Mouse (Mus musculus) lung, postnatal 0 days (tissue): ENCODE data around the gene Atxn7l1. TPM values are rescaled to one million over a fixed set of nuclear protein-coding genes. Genes with fewer than 3 reads are reported as not detected.
"Not testable (repeated sequence)": the region's sequence is repeated elsewhere in the genome, so short reads cannot be mapped to it uniquely, and the experiment has no call there.

Source experiments
- ATAC-seq: fragments of 200-750 bp; cut with Nextera tagmentation; 2 replicates; pipeline ENCODE4 v1.8.0; 2017; ENCODE audit warnings: moderate library complexity
- DNase-seq: peaks from one replicate; pipeline ENCODE4 v3.0.0-alpha.2; 2016; ENCODE audit warnings: low spot score
- H3K27ac ChIP-seq: fragments of 300-500 bp; sonication (generic); 2 replicates; pipeline ENCODE4 v1.5.1; 2014; ENCODE audit warnings: antibody characterized with exemption, mild to moderate bottlenecking, low read length, mixed read lengths
- H3K27me3 ChIP-seq: fragments of 300-500 bp; sonication (generic); replicated peaks from 2 replicates; pipeline ENCODE4 v1.6.1; 2014; ENCODE audit warnings: low read length, mixed read lengths; ENCODE audit not compliant: insufficient read depth
- H3K36me3 ChIP-seq: fragments of 300-500 bp; sonication (generic); 2 replicates; pipeline ENCODE4 v1.6.1; 2014; ENCODE audit warnings: low read length, mixed read lengths; ENCODE audit not compliant: insufficient read depth
- H3K4me1 ChIP-seq: fragments of 300-500 bp; sonication (generic); 2 replicates; pipeline ENCODE4 v1.6.1; 2014; ENCODE audit warnings: antibody characterized with exemption, low read depth, low read length, mixed read lengths; ENCODE audit not compliant: insufficient read depth
- H3K4me2 ChIP-seq: fragments of 300-500 bp; sonication (generic); replicated peaks from 2 replicates; pipeline ENCODE4 v1.6.1; 2014; ENCODE audit warnings: low read depth, mild to moderate bottlenecking, low read length, moderate library complexity, mixed read lengths
- H3K4me3 ChIP-seq: fragments of 300-500 bp; sonication (generic); 2 replicates; pipeline ENCODE4 v1.5.1; 2014; ENCODE audit warnings: low read depth, low read length
- H3K9ac ChIP-seq: fragments of 300-500 bp; sonication (generic); replicated peaks from 2 replicates; pipeline ENCODE4 v1.6.1; 2014; ENCODE audit warnings: low read depth, mild to moderate bottlenecking
- H3K9me3 ChIP-seq: fragments of 300-500 bp; sonication (generic); 2 replicates; pipeline ENCODE4 v1.6.1; 2016; ENCODE audit warnings: low read length, mixed read lengths
- CTCF ChIP-seq: IDR thresholded peaks from 2 replicates; pipeline ENCODE4 v1.5.1; 2016; ENCODE audit warnings: antibody characterized with exemption, mild to moderate bottlenecking
- EP300 ChIP-seq: IDR thresholded peaks from 2 replicates; pipeline ENCODE4 v1.6.1; 2016; ENCODE audit warnings: antibody characterized with exemption, mild to moderate bottlenecking, control low read depth
- WGBS: fragments of 180-500 bp; shearing (Covaris S2); extraction: QIAGEN DNeasy Blood & Tissue Kit; methylation state at CpG from one replicate; pipeline ENCODE4 v1.1.7; 2014; 5-methylcytosine and 5-hydroxymethylcytosine counted together
- polyA plus RNA-seq: library from polyadenylated mRNA; unstranded; fragments of >200 nt; fragmentation: Nextera tagmentation; extraction: Ambion mirVana; gene quantifications from 2 replicates; pipeline ENCODE4 v1.2.1, GENCODE M21; 2015

Gene Atxn7l1
- polyA plus RNA-seq, 1 experiment from 2014 or later: 10.2 TPM

GRCm38 (mm10) chr12:33158256-33158655, 10.8 kb downstream of the Atxn7l1 start:
- DNase-seq: no peak
- ATAC-seq: no peak
- H3K4me1 ChIP-seq: no peaks in the 10 kb centered on the region
- no peak overlapping the region for H3K27ac ChIP-seq
- H3K4me2 ChIP-seq: no peak overlapping the region
- no peaks in the 10 kb centered on the region for H3K27me3 ChIP-seq
- no peak for TF ChIP-seq CTCF
- no peak for TF ChIP-seq EP300
- no peaks in the 10 kb centered on the region for H3K9me3 ChIP-seq
- no peak overlapping the region for H3K9ac ChIP-seq
- 66% methylated on average over 8 of the region's 8 CpGs for WGBS
- no peaks in the 10 kb centered on the region for H3K36me3 ChIP-seq
- no peak overlapping the region for H3K4me3 ChIP-seq

GRCm38 (mm10) chr12:33160406-33160805, 12.9 kb downstream of the Atxn7l1 start:
- Histone ChIP-seq H3K36me3 (no peaks in the 10 kb centered on the region), H3K27ac (no peak overlapping the region), H3K9me3 (no peaks in the 10 kb centered on the region), H3K4me3 (no peak overlapping the region), H3K4me1 (no peaks in the 10 kb centered on the region), H3K4me2 (no peak overlapping the region), H3K9ac (no peak overlapping the region), H3K27me3 (no peaks in the 10 kb centered on the region)
- DNase-seq (no peak), ATAC-seq (no peak)
- WGBS: 73% methylated on average over 7 of the region's 7 CpGs
- TF ChIP-seq EP300 (no peak), CTCF (no peak)

DNA sequence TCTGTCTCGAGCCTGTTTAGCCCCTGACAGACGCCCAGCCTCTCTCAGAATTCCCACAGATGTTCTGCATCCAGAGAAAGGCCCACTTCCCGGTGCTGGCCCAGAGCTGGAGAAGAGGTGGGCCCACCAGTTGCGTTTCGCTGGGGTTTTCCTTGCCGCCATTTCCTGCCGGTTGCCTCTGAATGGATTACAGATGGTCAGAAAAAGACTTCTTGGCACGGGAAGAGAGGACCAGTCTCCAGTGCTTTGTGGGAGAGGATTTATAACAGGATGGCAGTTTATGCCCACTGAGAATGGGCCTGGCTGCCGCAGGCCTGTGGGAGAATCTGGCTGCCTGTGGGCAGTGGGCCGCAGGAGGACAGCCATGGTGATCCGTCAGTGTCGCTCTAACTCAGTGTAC, 15.0 kb downstream of the Atxn7l1 start:
- Histone ChIP-seq H3K4me2 (no peak overlapping the region), H3K9ac (no peak overlapping the region), H3K9me3 (no peaks in the 10 kb centered on the region), H3K4me3 (no peak overlapping the region), H3K27me3 (no peaks in the 10 kb centered on the region), H3K4me1 (no peaks in the 10 kb centered on the region), H3K27ac (no peak overlapping the region), H3K36me3 (no peaks in the 10 kb centered on the region)
- TF ChIP-seq EP300 (no peak), CTCF (no peak)
- no peak for DNase-seq
- ATAC-seq: peak; percentile 37; the same call in 1 of the 2 replicates
- 34% methylated on average over 12 of the region's 12 CpGs for WGBS

GRCm38 (mm10) chr12:33164019-33164418, 16.5 kb downstream of the Atxn7l1 start:
- not testable (repeated sequence) for ATAC-seq, DNase-seq, H3K4me3 ChIP-seq, H3K36me3 ChIP-seq, H3K4me1 ChIP-seq, H3K27ac ChIP-seq, H3K4me2 ChIP-seq, H3K27me3 ChIP-seq, H3K9me3 ChIP-seq, H3K9ac ChIP-seq
- WGBS: 92% methylated on average over 5 of the region's 5 CpGs

GRCm38 (mm10) chr12:33166712-33167111, 19.2 kb downstream of the Atxn7l1 start:
- DNase-seq (no peak), ATAC-seq (no peak)
- WGBS: 62% methylated on average over 8 of the region's 8 CpGs
- no peaks in the 10 kb centered on the region for H3K27me3 ChIP-seq
- no peak overlapping the region for H3K9ac ChIP-seq
- H3K4me3 ChIP-seq: no peak overlapping the region
- H3K4me1 ChIP-seq: 0 out of 2 replicates have a peak, but pooled peaks cover 3% of the 10 kb centered on the region
- no peak for TF ChIP-seq CTCF
- H3K4me2 ChIP-seq: no peak overlapping the region
- H3K36me3 ChIP-seq: no peaks in the 10 kb centered on the region
- H3K9me3 ChIP-seq: no peaks in the 10 kb centered on the region
- no peak overlapping the region for H3K27ac ChIP-seq

- no peak overlapping the region for H3K27ac ChIP-seq
- H3K36me3 ChIP-seq: no peaks in the 10 kb centered on the region
- no peak overlapping the region for H3K9ac ChIP-seq
- H3K4me1 ChIP-seq: 0 out of 2 replicates have a peak, but pooled peaks cover 3% of the 10 kb centered on the region
- ATAC-seq (no peak), DNase-seq (no peak)
- H3K9me3 ChIP-seq: no peaks in the 10 kb centered on the region
- no peaks in the 10 kb centered on the region for H3K27me3 ChIP-seq
- no peak overlapping the region for H3K4me2 ChIP-seq
- H3K4me3 ChIP-seq: no peak overlapping the region
- no peak for TF ChIP-seq CTCF
- TF ChIP-seq EP300: no peak
- 80% methylated on average over 5 of the region's 5 CpGs for WGBS
Measured at GRCm38 (mm10) chr12:33167545-33167944, 20.1 kb downstream of the Atxn7l1 start.

GRCm38 (mm10) chr12:33168491-33168890, 21.0 kb downstream of the Atxn7l1 start:
- Histone ChIP-seq H3K9ac (no peak overlapping the region), H3K27me3 (no peaks in the 10 kb centered on the region), H3K9me3 (no peaks in the 10 kb centered on the region), H3K27ac (no peak overlapping the region), H3K4me3 (no peak overlapping the region), H3K36me3 (no peaks in the 10 kb centered on the region), H3K4me2 (no peak overlapping the region), H3K4me1 (0 out of 2 replicates have a peak, but pooled peaks cover 6% of the 10 kb centered on the region)
- TF ChIP-seq EP300: no peak
- no peak for TF ChIP-seq CTCF
- WGBS: 99% methylated on average over 2 of the region's 2 CpGs
- DNase-seq: no peak
- no peak for ATAC-seq
